Mouse (Mus musculus): ENCODE data around the gene Gm4985. TPM values are rescaled to one million over a fixed set of nuclear protein-coding genes. Genes with fewer than 3 reads are reported as not detected.
"Not testable (repeated sequence)": the region's sequence is repeated elsewhere in the genome, so short reads cannot be mapped to it uniquely, and the experiment has no call there.

The Gm4985 gene
- not detected in 2 replicates for polyA plus RNA-seq (2012; rRNA removed)

DNA sequence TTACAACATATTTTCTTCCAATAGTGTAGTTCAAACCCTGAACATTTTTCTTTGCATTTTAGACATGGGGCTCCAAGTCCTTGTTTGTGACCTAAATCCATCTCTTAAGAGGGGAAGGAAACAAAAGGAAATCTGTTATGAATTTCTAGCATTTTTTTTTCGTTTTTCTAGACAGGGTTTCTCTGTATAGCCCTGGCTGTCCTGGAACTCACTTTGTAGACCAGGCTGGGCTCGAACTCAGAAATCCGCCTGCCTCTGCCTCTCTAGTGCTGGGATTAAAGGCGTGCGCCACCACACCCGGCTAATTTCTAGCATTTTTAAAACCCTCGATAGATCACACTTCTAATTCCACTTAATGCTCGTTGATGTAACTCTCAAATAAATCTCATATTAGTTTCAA is at the start of gene Gm4985:
Gene Gm4985 (minus strand): TSS at position 101 of the 400 bp plus-strand sequence.
- H3K27me3 ChIP-seq (ENCODE audit: control insufficient read depth, insufficient read depth, low read length); H3K4me1 ChIP-seq (ENCODE audit: control insufficient read depth, insufficient read depth, insufficient read length); H3K4me3 ChIP-seq (ENCODE audit: extremely low read depth, insufficient read depth, insufficient read length); H3K36me3 ChIP-seq (ENCODE audit: control insufficient read depth, insufficient read depth, low read length); DNase-seq (ENCODE audit: low read depth in 1 of 2, low spot score in 2 of 2); H3K27ac ChIP-seq (ENCODE audit: insufficient read depth, low read length): not testable (repeated sequence)
- WGBS = 80% methylated on average over 8 of the region's 8 CpGs

DNA sequence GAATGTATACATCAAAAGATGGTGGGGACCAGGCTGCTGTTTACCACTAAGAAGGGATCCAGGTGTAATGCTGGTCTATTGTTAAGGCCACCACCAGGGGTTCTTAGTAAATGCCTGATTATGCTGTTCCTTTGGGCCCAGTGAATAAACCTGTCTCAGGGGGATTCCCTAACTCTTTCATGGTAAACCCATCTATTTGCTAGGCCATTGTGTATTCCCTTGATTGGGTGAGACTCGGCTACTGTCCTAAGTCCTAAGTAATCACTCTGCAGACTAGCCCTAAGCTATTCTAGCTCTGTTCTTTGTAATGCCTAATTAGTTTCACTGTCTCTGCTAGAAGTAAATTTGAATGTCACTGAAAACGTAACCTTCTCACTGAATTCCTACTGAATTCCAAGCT is 4.6 kb downstream of the Gm4985 start:
- H3K36me3 ChIP-seq (ENCODE audit: control insufficient read depth, insufficient read depth, low read length) = no peaks in the 10 kb centered on the region
- H3K27ac ChIP-seq (ENCODE audit: insufficient read depth, low read length) = no peak overlapping the region
- 78% methylated on average over 2 of the region's 2 CpGs for WGBS
- DNase-seq (ENCODE audit: low read depth in 1 of 2, low spot score in 2 of 2) = no peak
- H3K4me1 ChIP-seq (ENCODE audit: control insufficient read depth, insufficient read depth, insufficient read length) = no peaks in the 10 kb centered on the region
- H3K27me3 ChIP-seq (ENCODE audit: control insufficient read depth, insufficient read depth, low read length) = no peaks in the 10 kb centered on the region
- no peak for TF ChIP-seq CTCF (IDR thresholded peaks at IDR 0.05; ENCODE audit: extremely low read depth, insufficient read depth, insufficient read length, insufficient replicate concordance)
- TF ChIP-seq POLR2A (IDR thresholded peaks at IDR 0.05; ENCODE audit: low read depth, low read length) = no peak
- H3K4me3 ChIP-seq (ENCODE audit: extremely low read depth, insufficient read depth, insufficient read length) = no peak overlapping the region

Other genes starting within 250 kb of the Gm4985 start
- not detected in 2 replicates for gene Gm4907, start 76.4 kb downstream of the Gm4985 start, polyA plus RNA-seq (2012; rRNA removed)

All from spleen, adult 2 months (tissue).